Mouse (Mus musculus) CD4-positive helper T cell, adult 2 months (primary cell): ENCODE data around the gene Rhox3a2.
"Not testable (repeated sequence)": the region's sequence is repeated elsewhere in the genome, so short reads cannot be mapped to it uniquely, and the experiment has no call there.

ENCODE experiments used
- DNase-seq: peaks from one replicate; pipeline ENCODE4 v3.0.0-alpha.2; 2012; ENCODE audit warnings: low read depth, missing footprints, low spot score

Rhox3a2 gene

GRCm38 (mm10) chrX:37379728-37380127, at the start of gene Rhox3a2:
Gene Rhox3a2, plus strand, starts transcription at chrX:37380028.
- DNase-seq, result not testable (repeated sequence)

GRCm38 (mm10) chrX:37390548-37390947, 10.7 kb downstream of the Rhox3a2 start, which contains the start of gene Rhox4a2:
Gene Rhox4a2, plus strand, starts transcription at chrX:37390848.
- not testable (repeated sequence) for DNase-seq

GRCm38 (mm10) chrX:37411767-37412166, 31.9 kb downstream of the Rhox3a2 start, which contains the start of gene Rhox2b:
Gene Rhox2b, plus strand, starts transcription at chrX:37412067.
- not testable (repeated sequence) for DNase-seq

GRCm38 (mm10) chrX:37432194-37432593, 52.4 kb downstream of the Rhox3a2 start, which contains the start of gene Rhox4b:
Gene Rhox4b, plus strand, starts transcription at chrX:37432494.
- not testable (repeated sequence) for DNase-seq
